In the genomic region with DNA sequence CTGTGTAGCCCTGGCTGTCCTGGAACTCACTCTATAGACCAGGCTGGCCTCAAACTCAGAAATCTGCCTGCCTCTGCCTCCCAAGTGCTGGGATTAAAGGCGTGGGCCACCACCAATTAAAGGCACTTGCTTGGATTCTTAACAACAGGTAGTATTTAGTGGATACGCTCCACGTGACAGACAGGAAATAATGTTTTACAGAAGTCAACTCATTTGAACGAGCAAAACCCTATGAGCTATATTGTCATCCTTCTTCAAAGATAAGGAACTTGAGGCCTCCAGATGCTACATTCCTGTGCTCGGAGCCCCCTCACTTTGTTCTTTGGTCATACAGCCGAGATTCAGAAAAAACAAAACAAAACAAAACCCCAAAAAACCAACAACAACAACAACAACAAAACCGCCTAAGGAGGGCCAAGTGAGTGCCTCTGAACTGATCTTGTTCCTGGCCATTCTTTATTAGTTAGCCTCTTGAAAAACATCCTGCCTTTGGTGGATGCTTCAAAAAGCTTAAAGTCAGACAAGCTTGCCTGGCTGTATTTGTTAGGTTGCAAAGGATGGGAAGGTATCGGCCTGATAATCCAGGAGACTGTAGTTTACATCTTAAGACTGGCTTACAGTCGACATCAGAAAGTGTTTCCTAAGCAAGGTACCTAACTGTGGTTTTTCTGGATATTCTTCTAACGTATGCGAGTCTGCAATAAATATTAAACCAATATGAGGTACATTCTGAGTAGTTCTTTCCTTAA, we compare ENCODE assay signal across 7 mouse cellular contexts. TPM values are rescaled to one million over a fixed set of nuclear protein-coding genes. Genes with fewer than 3 reads are reported as not detected.
DNase-seq lines count a peak whose midpoint lies in the region; ATAC-seq lines count a peak whose summit lies in the region.

No protein-coding gene starts in this region.

- no peak overlapping the region for H3K9ac ChIP-seq in forebrain, embryonic 13.5 days
- H3K9ac ChIP-seq in liver, embryonic 13.5 days = peak overlapping the region; percentile 82

- peak overlapping the region; percentile 61 for H3K4me2 ChIP-seq in forebrain, embryonic 13.5 days
- H3K4me2 ChIP-seq in liver, embryonic 13.5 days = peak overlapping the region; percentile 87

- no peaks in the 10 kb centered on the region for H3K36me3 ChIP-seq in forebrain, embryonic 13.5 days (ENCODE audit: poor library complexity, severe bottlenecking)
- no peaks in the 10 kb centered on the region for H3K36me3 ChIP-seq in liver, embryonic 13.5 days

- peaks cover 23% of the 10 kb centered on the region for H3K4me1 ChIP-seq in forebrain, embryonic 13.5 days
- H3K4me1 ChIP-seq in liver, embryonic 13.5 days (replicated peaks) = peaks cover 57% of the 10 kb centered on the region

- no peak for ATAC-seq in forebrain, embryonic 13.5 days
- no peak for ATAC-seq in liver, embryonic 13.5 days (ENCODE audit: low read depth)

- 0 out of 2 replicates have a peak overlapping the region, but pooled peaks have one; percentile 59 for H3K27ac ChIP-seq in forebrain, embryonic 13.5 days
- H3K27ac ChIP-seq in liver, embryonic 13.5 days = peak overlapping the region; percentile 89

- no peaks in the 10 kb centered on the region for H3K27me3 ChIP-seq in forebrain, embryonic 13.5 days
- no peaks in the 10 kb centered on the region; the same call in 1 of the 2 replicates for H3K27me3 ChIP-seq in liver, embryonic 13.5 days

- WGBS in forebrain, embryonic 13.5 days = 50% methylated on average over 11 of the region's 11 CpGs
- 15% methylated on average over 11 of the region's 11 CpGs for WGBS in liver, embryonic 13.5 days (ENCODE audit: insufficient replicate concordance)

- H3K4me3 ChIP-seq in forebrain, embryonic 13.5 days = peak overlapping the region; percentile 53; the same call in 1 of the 2 replicates
- H3K4me3 ChIP-seq in liver, embryonic 13.5 days (replicated peaks) = peak overlapping the region; percentile 72

- DNase-seq in thymus, postnatal 4 days = peak; percentile 8
- DNase-seq in thymus, adult 18-20 months = no peak
- no peak for DNase-seq in liver, embryonic 13.5 days
- no peak for DNase-seq in yolk sac, embryonic 10.5 days (ENCODE audit: low spot score)
- no peak for DNase-seq in layer of hippocampus, postnatal 25 days (ENCODE audit: extremely low spot score in 1 of 2, low spot score in 1 of 2)
- DNase-seq in spleen, postnatal 36 days (ENCODE audit: low spot score in 2 of 2) = no peak

- H3K9me3 ChIP-seq in forebrain, embryonic 13.5 days (replicated peaks) = no peaks in the 10 kb centered on the region
- H3K9me3 ChIP-seq in liver, embryonic 13.5 days (replicated peaks) = no peaks in the 10 kb centered on the region

RNA-seq across cellular contexts. Expression of gene Tmem164, which starts 1.5 kb away (rescaled TPM):
- polyA plus RNA-seq in forebrain, embryonic 13.5 days (2015; fragmentation: Nextera tagmentation; extraction: Ambion mirVana) = 28.0 and 29.8 TPM in 2 replicates
- polyA plus RNA-seq in liver, embryonic 13.5 days (2015; fragmentation: Nextera tagmentation; extraction: Ambion mirVana) = 24.1 and 29.7 TPM in 2 replicates
- 10 to 100 TPM; 19.1 to 21.0 TPM for total RNA-seq in layer of hippocampus, postnatal 25 days (2021)
